Mouse (Mus musculus): Measurements from ENCODE around the gene Nt5dc2.

The Nt5dc2 gene

GRCm38 (mm10) chr14:31168425-31168824, 37.6 kb downstream of the Nt5dc2 start, which contains the start of gene Stab1:
Gene Stab1 (minus strand): TSS chr14:31168641.
- DNase-seq (ENCODE audit: low spot score in 2 of 2), result no peak

DNA sequence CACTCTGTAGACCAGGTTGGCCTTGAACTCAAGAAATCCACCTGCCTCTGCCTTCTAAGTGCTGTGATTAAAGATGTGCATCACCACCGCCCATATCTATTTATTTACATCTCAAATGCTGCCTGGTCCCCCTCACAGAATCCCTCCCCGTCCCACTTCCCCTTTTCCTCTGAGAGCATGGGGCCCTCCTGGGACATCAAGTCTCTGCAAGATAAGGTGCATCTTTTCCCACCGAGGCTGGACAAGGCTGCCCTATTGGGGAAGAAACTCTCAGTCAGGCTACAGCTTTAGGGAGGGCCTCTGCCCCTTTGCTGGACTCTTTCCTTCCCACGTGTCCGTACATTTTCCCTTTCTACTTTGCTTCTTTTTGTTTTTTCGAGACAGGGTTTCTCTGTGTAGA, 38.7 kb downstream of the Nt5dc2 start:
- no peak for DNase-seq (ENCODE audit: low spot score in 2 of 2)

GRCm38 (mm10) chr14:31170963-31171362, 40.1 kb downstream of the Nt5dc2 start:
- DNase-seq (ENCODE audit: low spot score in 2 of 2), result no peak

DNA sequence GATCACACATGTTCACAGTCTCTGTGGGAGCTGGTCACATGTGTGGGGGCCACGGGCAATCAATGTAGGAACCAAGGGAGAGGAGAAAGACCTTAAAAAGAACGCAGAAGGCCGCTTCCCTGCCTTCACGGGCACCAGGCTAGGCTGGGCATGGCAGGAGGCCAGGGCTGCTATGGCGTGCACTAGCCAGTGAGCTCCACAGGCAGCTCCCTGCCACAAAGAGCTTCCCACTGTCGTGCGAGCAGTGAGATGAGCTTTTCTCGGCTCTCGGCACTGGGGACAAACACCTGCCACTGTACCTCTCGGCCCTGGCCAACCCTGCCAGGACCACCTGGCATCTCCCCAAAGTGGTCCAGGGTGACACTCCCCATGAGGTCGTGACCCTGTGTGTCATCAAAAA, 40.5 kb downstream of the Nt5dc2 start:
- no peak for DNase-seq (ENCODE audit: low spot score in 2 of 2)

DNA sequence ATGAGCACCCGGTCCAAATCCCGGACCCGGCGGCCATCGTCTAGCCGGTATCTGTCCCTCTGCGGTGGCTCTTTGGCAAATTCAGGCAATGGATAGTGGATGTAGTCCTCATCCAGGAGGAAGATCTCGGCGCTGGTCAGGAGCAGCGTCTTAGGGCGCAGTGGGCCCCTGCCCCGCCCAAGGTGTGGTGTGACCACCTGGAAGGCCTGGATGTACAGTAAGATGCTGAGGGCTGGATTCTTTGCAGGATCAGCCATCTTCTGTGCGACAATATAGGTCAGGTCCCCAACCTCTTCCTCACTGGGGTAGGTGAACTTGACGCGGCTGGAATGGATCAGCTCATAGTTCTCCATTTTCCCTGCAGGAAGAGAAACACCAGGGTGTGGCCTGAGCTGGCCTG, 41.0 kb downstream of the Nt5dc2 start:
- no peak for DNase-seq (ENCODE audit: low spot score in 2 of 2)

GRCm38 (mm10) chr14:31172781-31173455, 42.1 kb downstream of the Nt5dc2 start:
- DNase-seq (ENCODE audit: low spot score in 2 of 2), result no peak

DNA sequence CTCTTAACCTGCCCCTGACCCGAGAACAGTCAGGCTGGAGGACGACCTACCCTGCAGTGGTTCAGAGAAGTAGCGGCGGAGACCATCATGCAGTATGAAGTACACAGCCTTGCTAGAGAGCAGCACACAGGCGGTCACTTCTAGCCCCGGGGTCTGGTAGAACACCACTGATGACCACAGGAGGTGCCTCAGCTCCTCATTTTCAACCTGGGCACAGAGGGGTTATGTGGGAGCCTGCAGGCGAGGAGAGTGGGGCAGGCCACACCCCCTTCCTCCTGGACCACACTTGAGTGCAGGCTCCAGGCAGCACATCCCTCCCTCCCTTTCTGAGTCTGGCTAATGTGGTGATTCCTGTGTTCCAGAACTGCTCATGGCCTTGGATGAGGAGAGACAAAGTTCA, 42.7 kb downstream of the Nt5dc2 start:
- DNase-seq (ENCODE audit: low spot score in 2 of 2), result no peak

DNA sequence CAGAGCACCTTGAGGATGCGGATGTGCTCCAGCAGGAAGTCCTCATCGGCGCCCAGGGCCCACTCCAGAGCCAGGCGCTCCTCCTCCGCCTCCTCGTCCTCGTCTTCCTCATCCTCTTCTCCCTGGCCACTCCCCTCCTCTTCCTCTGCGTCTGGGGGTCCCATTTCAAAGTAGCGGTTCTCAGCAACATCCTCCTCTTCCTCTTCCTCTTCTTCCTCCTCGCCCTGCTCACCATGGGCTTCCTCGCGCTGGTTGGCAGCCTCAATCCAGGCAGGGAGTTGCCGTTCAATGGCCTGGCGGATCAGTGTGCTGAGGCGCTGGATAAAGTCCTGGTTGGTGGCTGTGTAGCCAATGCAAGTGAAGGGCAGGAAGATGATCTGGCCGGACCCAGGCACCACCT, 46.4 kb downstream of the Nt5dc2 start:
- DNase-seq (ENCODE audit: low spot score in 2 of 2), result no peak

DNA sequence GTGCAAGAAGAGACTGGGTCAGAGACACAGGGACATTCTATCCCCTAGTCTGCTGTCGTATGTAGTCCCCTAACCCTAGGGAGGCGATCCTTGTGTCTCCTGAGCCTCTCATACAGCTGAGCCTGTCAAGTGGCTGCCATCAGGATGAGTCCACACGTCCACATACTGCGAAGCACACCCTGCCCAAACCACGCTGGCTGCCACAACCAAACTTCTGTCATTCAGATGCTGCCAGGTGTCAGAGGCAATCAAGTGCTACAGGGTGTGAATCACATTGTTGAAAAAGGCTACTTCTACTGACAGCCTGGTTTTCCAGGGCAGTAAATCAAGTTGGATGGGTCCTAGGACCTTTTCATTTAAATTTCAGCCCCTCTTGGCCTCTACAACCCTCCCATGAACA, 46.9 kb downstream of the Nt5dc2 start:
- no peak for DNase-seq (ENCODE audit: low spot score in 2 of 2)

GRCm38 (mm10) chr14:31179677-31180365, 49.0 kb downstream of the Nt5dc2 start:
- no peak for DNase-seq (ENCODE audit: low spot score in 2 of 2)

DNA sequence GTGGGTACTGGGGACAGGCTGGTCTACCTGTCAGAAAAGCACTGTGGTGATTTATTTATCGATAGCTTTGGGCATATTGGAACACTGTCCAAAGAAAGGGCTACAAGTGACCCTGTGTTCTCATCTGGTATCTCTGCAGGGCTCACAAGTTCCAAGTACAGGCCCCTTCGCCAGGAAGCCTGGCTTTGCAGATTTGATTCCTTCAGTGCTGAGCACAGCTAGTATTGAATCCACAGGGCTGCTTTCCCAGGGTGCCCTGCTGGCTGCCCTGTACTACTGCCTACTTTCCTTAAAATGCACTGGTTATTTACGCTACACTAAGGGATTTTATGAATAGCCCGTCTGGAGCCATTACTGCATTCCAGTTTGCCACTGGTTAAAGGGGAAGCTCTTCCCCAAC, 50.7 kb downstream of the Nt5dc2 start:
- no peak for DNase-seq (ENCODE audit: low spot score in 2 of 2)

- DNase-seq (ENCODE audit: low spot score in 2 of 2), result no peak
Measured at GRCm38 (mm10) chr14:31182786-31183290, 52.0 kb downstream of the Nt5dc2 start.

DNA sequence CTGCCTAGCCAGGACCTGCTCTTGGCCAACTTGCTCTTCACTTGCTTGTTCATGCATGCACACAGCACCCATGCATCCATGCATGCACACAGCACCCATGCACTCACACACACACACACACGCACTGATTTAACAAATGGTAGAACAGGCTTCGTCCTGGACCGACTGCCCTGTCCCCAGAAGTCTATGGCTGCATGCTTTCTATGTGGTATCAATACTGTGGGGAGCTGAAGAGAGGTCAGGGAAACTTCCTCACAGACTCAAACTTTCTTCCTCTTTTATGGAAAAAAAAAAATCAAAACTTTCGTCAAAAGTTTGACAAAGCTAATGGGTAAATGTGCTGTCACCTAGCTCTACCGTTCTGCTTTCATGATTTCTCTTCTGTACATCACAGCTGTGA, 52.7 kb downstream of the Nt5dc2 start:
- DNase-seq (ENCODE audit: low spot score in 2 of 2), result no peak

- no peak for DNase-seq (ENCODE audit: low spot score in 2 of 2)
Measured at GRCm38 (mm10) chr14:31184195-31184594, 53.3 kb downstream of the Nt5dc2 start.

DNA sequence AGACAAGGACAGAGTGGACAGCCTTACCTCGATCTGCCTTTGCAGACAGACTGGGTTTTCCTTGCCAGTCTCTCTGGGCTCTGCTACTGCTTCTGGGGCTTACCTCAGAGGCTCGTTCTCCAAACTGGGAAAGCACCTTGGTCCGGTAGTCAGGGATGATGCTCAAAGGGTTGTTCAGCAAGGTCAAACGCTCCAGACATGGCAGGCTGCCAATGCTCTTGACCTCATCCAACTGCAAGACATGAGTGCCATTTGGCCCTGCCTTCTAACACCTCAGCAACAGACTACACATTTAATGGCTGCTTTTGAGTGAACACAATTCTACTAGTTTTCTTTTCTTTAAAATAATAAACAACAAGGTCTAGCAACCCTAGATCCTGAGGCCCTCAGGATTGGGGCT, 55.8 kb downstream of the Nt5dc2 start:
- DNase-seq (ENCODE audit: low spot score in 2 of 2), result no peak

All from urinary bladder, postnatal 4 days (tissue).